Mouse (Mus musculus) liver, adult 2 months (tissue): ENCODE data around the gene 9030025P20Rik. TPM values are rescaled to one million over a fixed set of nuclear protein-coding genes. Genes with fewer than 3 reads are reported as not detected.
"Not testable (repeated sequence)": the region's sequence is repeated elsewhere in the genome, so short reads cannot be mapped to it uniquely, and the experiment has no call there.

ENCODE experiments used
- DNase-seq: peaks from one replicate; pipeline ENCODE4 v3.0.0-alpha.2; 2011; ENCODE audit warnings: low read depth, low spot score; ENCODE audit errors: extremely low read depth
- H3K27ac ChIP-seq: fragments of 200-500 bp; replicated peaks from 2 replicates; pipeline ENCODE4 v1.5.1; 2012; ENCODE audit warnings: low read depth, mild to moderate bottlenecking, control low read depth, inconsistent platforms, low read length; ENCODE audit not compliant: insufficient read depth
- H3K27me3 ChIP-seq: fragments of 200-500 bp; 2 replicates; pipeline ENCODE4 v1.6.1; 2012; ENCODE audit warnings: mild to moderate bottlenecking, moderate library complexity, low read length, inconsistent platforms; ENCODE audit not compliant: control insufficient read depth, insufficient read depth
- H3K36me3 ChIP-seq: fragments of 200-500 bp; 2 replicates; pipeline ENCODE4 v1.6.1; 2012; ENCODE audit warnings: low read length, inconsistent platforms; ENCODE audit not compliant: control insufficient read depth, insufficient read depth
- H3K4me1 ChIP-seq: fragments of 200-500 bp; 2 replicates; pipeline ENCODE4 v1.6.1; 2011; ENCODE audit warnings: low read length; ENCODE audit not compliant: control insufficient read depth, insufficient read depth
- H3K4me3 ChIP-seq: fragments of 200-500 bp; 2 replicates; pipeline ENCODE4 v1.5.1; 2011; ENCODE audit warnings: low read depth, mild to moderate bottlenecking, control low read depth, low read length, moderate library complexity; ENCODE audit not compliant: insufficient read depth
- H3K79me2 ChIP-seq: fragments of 200-500 bp; 2 replicates; pipeline ENCODE4 v1.6.1; 2012; ENCODE audit warnings: inconsistent platforms, mild to moderate bottlenecking, low read length, moderate library complexity; ENCODE audit not compliant: control insufficient read depth, insufficient read depth
- H3K9ac ChIP-seq: fragments of 200-500 bp; 2 replicates; pipeline ENCODE4 v1.6.1; 2012; ENCODE audit warnings: low read depth, mild to moderate bottlenecking, control low read depth, inconsistent platforms, low read length
- WGBS: fragments of 180-500 bp; shearing (Covaris S2); methylation state at CpG from one replicate; pipeline ENCODE4 v1.1.7; 2018; 5-methylcytosine and 5-hydroxymethylcytosine counted together
- polyA plus RNA-seq: library from polyadenylated mRNA; depleted of rRNA; stranded (reverse); fragments of >200 nt; gene quantifications from 2 replicates; pipeline ENCODE4 v1.2.3, GENCODE M21; 2012; rRNA removed
- total RNA-seq: library from RNA; depleted of rRNA; stranded (reverse); fragments of >200 nt; gene quantifications from 2 replicates; pipeline ENCODE4 v1.2.3, GENCODE M21; 2014; rRNA removed

The 9030025P20Rik gene
- total and polyA plus RNA-seq, 2 experiments: 4.6 to 7.4 TPM

DNA sequence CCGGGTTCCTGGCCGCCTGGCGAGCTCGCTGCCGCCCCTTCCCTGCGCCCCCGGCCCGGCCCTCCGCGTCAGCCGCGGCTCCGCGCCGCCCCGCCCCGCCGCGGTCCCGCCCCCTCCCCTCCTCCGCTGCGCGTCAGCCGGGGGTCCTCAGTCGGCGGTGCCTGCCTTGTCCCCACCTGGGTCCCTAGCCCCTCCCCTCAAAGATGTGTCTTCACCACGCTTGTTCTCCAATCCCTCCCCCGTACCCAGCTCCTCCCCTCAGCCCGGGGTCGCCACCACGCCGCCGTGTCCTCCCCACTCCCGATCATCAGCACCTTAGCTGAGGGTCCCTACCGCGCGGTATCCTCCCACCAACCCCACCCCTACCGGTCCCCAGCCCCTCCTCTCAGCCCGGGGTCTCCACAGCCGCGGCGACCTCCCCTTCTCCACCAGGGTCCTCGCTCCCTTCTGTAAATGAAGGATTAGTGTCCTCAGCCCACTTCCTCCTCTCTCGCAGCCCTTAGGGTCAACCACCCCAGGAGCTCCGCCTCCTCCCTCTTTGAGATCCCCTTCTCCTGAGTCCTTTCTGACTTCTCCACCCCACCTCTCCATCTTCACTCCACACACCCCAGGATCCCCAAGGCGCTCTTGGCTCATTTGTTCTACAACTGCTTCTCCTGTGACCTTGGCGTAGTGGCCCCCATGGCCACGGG lies 46.4 kb downstream of the 9030025P20Rik start:
- not testable (repeated sequence) for H3K4me3 ChIP-seq, H3K79me2 ChIP-seq, H3K9ac ChIP-seq, H3K27me3 ChIP-seq, H3K4me1 ChIP-seq, H3K27ac ChIP-seq, H3K36me3 ChIP-seq, DNase-seq
- no CpG with 5 or more reads among the region's 48 CpGs for WGBS

DNA sequence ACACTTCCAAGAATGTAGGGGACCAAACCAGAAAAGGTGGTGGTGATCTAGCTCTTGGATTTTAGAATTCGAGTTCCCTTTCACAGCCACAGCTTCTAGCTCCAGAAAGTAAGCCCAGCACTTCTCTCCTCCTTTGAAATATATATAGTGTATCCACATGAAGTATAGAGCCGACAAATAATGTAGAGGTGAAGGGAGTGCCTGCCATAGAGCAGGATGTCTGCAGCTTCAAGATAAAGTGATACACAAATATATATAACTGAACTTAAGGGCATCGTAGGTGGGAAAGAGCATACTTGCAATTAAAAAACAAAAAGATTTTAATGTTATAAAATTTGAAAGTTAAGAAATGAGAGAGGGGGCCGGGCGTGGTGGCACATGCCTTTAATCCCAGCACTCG lies 47.2 kb downstream of the 9030025P20Rik start:
- not testable (repeated sequence) for H3K36me3 ChIP-seq, H3K27ac ChIP-seq, H3K9ac ChIP-seq, H3K4me1 ChIP-seq, H3K79me2 ChIP-seq, DNase-seq, H3K27me3 ChIP-seq, H3K4me3 ChIP-seq
- WGBS: no CpG with 5 or more reads among the region's 6 CpGs

DNA sequence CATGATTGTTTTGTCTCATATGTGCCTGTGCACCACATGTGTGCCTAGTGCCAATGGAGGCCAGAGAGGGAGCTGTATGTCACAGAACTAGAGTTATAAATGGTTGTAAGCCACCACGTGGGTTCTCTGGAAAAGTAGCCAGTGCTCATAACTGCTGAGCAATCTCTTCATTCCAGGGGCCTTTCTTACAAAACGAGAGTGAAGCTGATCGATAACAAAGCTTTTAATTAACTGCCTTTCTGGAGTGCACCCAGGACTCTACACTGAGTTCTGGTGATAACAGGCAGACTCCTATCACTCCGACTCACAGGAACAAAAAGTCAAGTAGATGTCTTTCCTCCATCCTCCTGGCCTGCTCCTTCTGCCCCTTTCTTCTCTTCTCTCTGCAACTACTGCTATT lies 53.1 kb downstream of the 9030025P20Rik start:
- not testable (repeated sequence) for H3K79me2 ChIP-seq, H3K4me3 ChIP-seq, H3K36me3 ChIP-seq, H3K27ac ChIP-seq, H3K27me3 ChIP-seq, DNase-seq, H3K9ac ChIP-seq, H3K4me1 ChIP-seq
- WGBS: no CpG with 5 or more reads among the region's 4 CpGs

GRCm38 (mm10) chr17:15040455-15040854 lies 62.2 kb downstream of the 9030025P20Rik start:
- not testable (repeated sequence) for H3K9ac ChIP-seq, H3K79me2 ChIP-seq, H3K4me3 ChIP-seq, H3K36me3 ChIP-seq, H3K27me3 ChIP-seq, DNase-seq, H3K27ac ChIP-seq, H3K4me1 ChIP-seq
- no CpG with 5 or more reads among the region's 3 CpGs for WGBS

Other genes with a start within 250 kb of the 9030025P20Rik start
- 0.74 and 0.87 TPM in 2 replicates for gene Wdr27, start 35.3 kb upstream of the 9030025P20Rik start, total RNA-seq
- gene Wdr27, start 35.3 kb upstream of the 9030025P20Rik start, polyA plus RNA-seq: 1.4 and 2.3 TPM in 2 replicates
- 18.5 and 21.1 TPM in 2 replicates for gene 1600012H06Rik, start 35.3 kb upstream of the 9030025P20Rik start, total RNA-seq
- gene 1600012H06Rik, start 35.3 kb upstream of the 9030025P20Rik start, polyA plus RNA-seq: 16.7 and 17.4 TPM in 2 replicates
- gene Phf10, start 17.2 kb upstream of the 9030025P20Rik start, total RNA-seq: 14.0 and 14.4 TPM in 2 replicates
- gene Phf10, start 17.2 kb upstream of the 9030025P20Rik start, polyA plus RNA-seq: 7.6 and 7.9 TPM in 2 replicates
- not detected in 2 replicates for gene Gm3417, start 322 bp downstream of the 9030025P20Rik start, total RNA-seq
- 0.54 TPM in 1 of 2 replicates, not detected in the other for gene Gm3417, start 322 bp downstream of the 9030025P20Rik start, polyA plus RNA-seq
- 5.6 and 7.1 TPM in 2 replicates for gene Gm3435, start 31.7 kb downstream of the 9030025P20Rik start, total RNA-seq
- 0.67 and 1.3 TPM in 2 replicates for gene Gm3435, start 31.7 kb downstream of the 9030025P20Rik start, polyA plus RNA-seq
- gene Ermard, start 62.7 kb downstream of the 9030025P20Rik start, total RNA-seq: 53.6 and 59.1 TPM in 2 replicates
- gene Ermard, start 62.7 kb downstream of the 9030025P20Rik start, polyA plus RNA-seq: 15.4 and 24.9 TPM in 2 replicates
- gene Tcte3, start 63.0 kb downstream of the 9030025P20Rik start, total RNA-seq: not detected in 2 replicates
- not detected in 2 replicates for gene Tcte3, start 63.0 kb downstream of the 9030025P20Rik start, polyA plus RNA-seq
- gene Gm3448, start 63.1 kb downstream of the 9030025P20Rik start, total RNA-seq: 3.8 and 3.9 TPM in 2 replicates
- gene Gm3448, start 63.1 kb downstream of the 9030025P20Rik start, polyA plus RNA-seq: 0.30 and 0.61 TPM in 2 replicates